Mouse (Mus musculus) lung, postnatal 0 days (tissue): ENCODE data around the gene Apba3.

ENCODE experiments used
- CTCF ChIP-seq: IDR thresholded peaks from 2 replicates; pipeline ENCODE4 v1.5.1; 2016; ENCODE audit warnings: antibody characterized with exemption, mild to moderate bottlenecking
- EP300 ChIP-seq: IDR thresholded peaks from 2 replicates; pipeline ENCODE4 v1.6.1; 2016; ENCODE audit warnings: antibody characterized with exemption, mild to moderate bottlenecking, control low read depth

- TF ChIP-seq CTCF: no peak
- TF ChIP-seq EP300: no peak
These were observed 5.6 kb downstream of the Apba3 start for GRCm38 (mm10) chr10:81272356-81272755.
